Mouse (Mus musculus) lung, adult 2 months (tissue): ENCODE measurements around the gene Idh3a.

Experiments
- CTCF ChIP-seq: fragments of 200-500 bp; IDR thresholded peaks from 2 replicates; pipeline ENCODE4 v1.5.1; 2011; ENCODE audit warnings: mild to moderate bottlenecking, low read length, control low read depth; ENCODE audit not compliant: insufficient read depth
- POLR2A ChIP-seq: fragments of 200-500 bp; IDR thresholded peaks from 2 replicates; pipeline ENCODE4 v1.6.1; 2011; ENCODE audit warnings: low read depth, mild to moderate bottlenecking, control low read depth, low read length, borderline replicate concordance; ENCODE audit errors: extremely low read depth

GRCm38 (mm10) chr9:54583712-54584111 is 2.4 kb upstream of the Idh3a start:
- TF ChIP-seq CTCF (no peak), POLR2A (no peak)
